Mouse (Mus musculus) thymus, adult 2 months (tissue): ENCODE data around the gene Galns. TPM values are rescaled to one million over a fixed set of nuclear protein-coding genes. Genes with fewer than 3 reads are reported as not detected.
"Not testable (repeated sequence)": the region's sequence is repeated elsewhere in the genome, so short reads cannot be mapped to it uniquely, and the experiment has no call there.

Experiments used
- DNase-seq: peaks from one replicate; pipeline ENCODE4 v3.0.0; 2021
- H3K27ac ChIP-seq: fragments of 200-500 bp; 2 replicates; pipeline ENCODE4 v1.5.1; 2012; ENCODE audit warnings: low read length, control low read depth; ENCODE audit not compliant: control insufficient read depth, insufficient read depth
- H3K27me3 ChIP-seq: fragments of 200-500 bp; 2 replicates; pipeline ENCODE4 v1.6.1; 2012; ENCODE audit warnings: mild to moderate bottlenecking, low read length, moderate library complexity, mixed read lengths; ENCODE audit not compliant: control insufficient read depth, insufficient read depth
- H3K36me3 ChIP-seq: fragments of 200-500 bp; 2 replicates; pipeline ENCODE4 v1.6.1; 2012; ENCODE audit warnings: mild to moderate bottlenecking, low read length, moderate library complexity; ENCODE audit not compliant: control insufficient read depth, insufficient read depth
- H3K4me1 ChIP-seq: fragments of 200-500 bp; replicated peaks from 2 replicates; pipeline ENCODE4 v1.6.1; 2012; ENCODE audit warnings: low read length; ENCODE audit not compliant: control insufficient read depth, insufficient read depth
- H3K4me3 ChIP-seq: fragments of 200-500 bp; 2 replicates; pipeline ENCODE4 v1.5.1; 2012; ENCODE audit warnings: mild to moderate bottlenecking, low read length, control low read depth, moderate library complexity; ENCODE audit not compliant: control insufficient read depth, insufficient read depth
- CTCF ChIP-seq: fragments of 200-500 bp; IDR thresholded peaks from 2 replicates; pipeline ENCODE4 v1.5.1; 2012; ENCODE audit warnings: mild to moderate bottlenecking, control low read depth, low read length, moderate library complexity, borderline replicate concordance; ENCODE audit not compliant: control insufficient read depth, poor library complexity, insufficient read depth; ENCODE audit errors: extremely low read depth
- POLR2A ChIP-seq: fragments of 200-500 bp; IDR thresholded peaks from 2 replicates; pipeline ENCODE4 v1.6.1; 2012; ENCODE audit warnings: mild to moderate bottlenecking, low read length, control low read depth, moderate library complexity; ENCODE audit not compliant: control insufficient read depth, poor library complexity, insufficient read depth; ENCODE audit errors: extremely low read depth
- WGBS: fragments of 180-500 bp; shearing (Covaris S2); methylation state at CpG from one replicate; pipeline ENCODE4 v1.1.7; 2018; 5-methylcytosine and 5-hydroxymethylcytosine counted together
- polyA plus RNA-seq: library from polyadenylated mRNA; depleted of rRNA; stranded (reverse); fragments of >200 nt; gene quantifications from 2 replicates; pipeline ENCODE4 v1.2.3, GENCODE M21; 2012

The Galns gene
- polyA plus RNA-seq, 1 experiment: 15.6 TPM

DNA sequence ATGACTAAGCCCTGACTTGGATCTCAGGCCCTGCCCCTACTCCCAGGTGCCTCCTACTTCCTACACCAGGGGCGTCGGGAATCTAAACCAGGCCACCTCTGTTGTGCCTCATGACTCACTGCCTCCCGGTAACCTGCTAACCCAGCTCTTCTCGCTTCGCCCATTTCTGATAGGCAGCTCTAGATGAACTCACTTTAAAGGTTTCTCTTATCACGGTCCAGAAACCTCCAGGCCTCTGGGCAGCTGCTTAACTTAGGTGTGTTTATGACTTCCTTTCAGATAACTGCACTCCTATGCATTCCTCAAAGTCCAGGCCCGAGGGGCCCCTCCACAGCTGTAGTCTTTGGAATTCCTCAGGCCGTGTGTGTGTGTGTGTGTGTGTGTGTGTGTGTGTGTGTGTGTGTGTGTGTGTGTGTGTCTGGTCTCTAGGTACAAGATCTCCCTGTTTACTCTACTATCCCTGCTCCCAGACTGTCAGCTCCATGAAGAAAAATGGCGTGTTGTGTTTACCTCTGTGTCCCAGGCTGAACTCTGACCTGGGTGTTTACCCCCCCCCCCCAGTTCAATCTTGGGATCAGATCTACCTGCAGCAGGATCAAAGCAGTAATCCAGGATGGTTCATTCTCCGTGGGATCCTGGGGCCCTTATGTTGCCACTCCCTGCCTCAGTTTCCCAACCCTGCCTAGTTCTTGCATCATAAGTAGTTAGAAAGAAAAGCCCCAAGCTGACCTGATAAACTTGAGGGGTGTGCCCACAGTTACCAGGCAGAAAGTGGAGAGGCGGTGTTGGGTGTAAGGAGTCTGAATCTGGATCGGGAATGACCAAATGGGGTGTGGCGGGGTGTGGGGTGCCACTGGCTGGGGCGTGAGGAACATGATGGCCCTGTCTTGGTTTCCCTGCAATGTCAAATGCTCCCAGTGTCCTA is 24.9 kb upstream of the Galns start:
- no peak for DNase-seq
- 91% methylated on average over 14 of the region's 14 CpGs for WGBS
- Histone ChIP-seq H3K4me3 (no peak overlapping the region), H3K27ac (no peak overlapping the region), H3K27me3 (no peaks in the 10 kb centered on the region), H3K36me3 (peaks cover 62% of the 10 kb centered on the region), H3K4me1 (no peaks in the 10 kb centered on the region)
- TF ChIP-seq CTCF (no peak), POLR2A (no peak)

GRCm38 (mm10) chr8:122633205-122633604 is 21.9 kb upstream of the Galns start:
- WGBS: 94% methylated on average over 14 of the region's 14 CpGs
- Histone ChIP-seq H3K27ac (no peak overlapping the region), H3K4me1 (no peaks in the 10 kb centered on the region), H3K4me3 (no peak overlapping the region), H3K27me3 (no peaks in the 10 kb centered on the region), H3K36me3 (peaks cover 74% of the 10 kb centered on the region)
- no peak for TF ChIP-seq POLR2A
- TF ChIP-seq CTCF: no peak
- no peak for DNase-seq

- not testable (repeated sequence) for H3K4me1 ChIP-seq, H3K4me3 ChIP-seq, DNase-seq, H3K27ac ChIP-seq, H3K27me3 ChIP-seq
- WGBS: 82% methylated on average over 3 of the region's 3 CpGs
- H3K36me3 ChIP-seq: peaks cover 64% of the 10 kb centered on the region
These were observed 20.9 kb upstream of the Galns start for GRCm38 (mm10) chr8:122632134-122632533.

- TF ChIP-seq CTCF: no peak
- no peak for TF ChIP-seq POLR2A
- Histone ChIP-seq H3K27me3 (no peaks in the 10 kb centered on the region), H3K4me1 (peaks cover 9% of the 10 kb centered on the region), H3K27ac (no peak overlapping the region), H3K4me3 (no peak overlapping the region), H3K36me3 (peaks cover 54% of the 10 kb centered on the region)
- WGBS: 98% methylated on average over 22 of the region's 22 CpGs
- DNase-seq: no peak
These were observed 19.4 kb upstream of the Galns start for GRCm38 (mm10) chr8:122630696-122631095.

DNA sequence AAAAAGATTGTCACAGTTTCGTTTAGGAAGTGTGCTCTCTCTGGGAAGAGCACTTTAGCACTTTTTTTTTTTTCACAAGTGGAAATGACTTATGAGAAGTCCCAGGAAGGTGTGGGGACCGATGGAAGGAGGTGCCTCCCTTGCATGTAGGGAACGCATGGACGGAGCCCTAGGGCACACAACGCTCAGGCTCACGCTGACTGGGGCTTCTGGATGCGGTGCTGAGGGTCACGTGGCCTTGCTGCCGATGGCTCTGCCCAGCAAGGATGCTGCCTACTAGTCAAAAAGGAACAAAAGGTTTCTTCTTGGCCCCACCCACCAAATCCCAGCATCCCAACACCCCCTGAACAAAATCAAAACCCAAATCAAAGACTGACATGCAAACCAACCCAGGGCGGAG is 18.1 kb upstream of the Galns start:
- TF ChIP-seq POLR2A: no peak
- no peak for TF ChIP-seq CTCF
- H3K27ac ChIP-seq: no peak overlapping the region
- WGBS: 96% methylated on average over 10 of the region's 10 CpGs
- H3K27me3 ChIP-seq: no peaks in the 10 kb centered on the region
- no peak overlapping the region for H3K4me3 ChIP-seq
- peaks cover 9% of the 10 kb centered on the region for H3K4me1 ChIP-seq
- peaks cover 43% of the 10 kb centered on the region for H3K36me3 ChIP-seq
- DNase-seq: no peak

- WGBS: 41% methylated on average over 2 of the region's 2 CpGs
- Histone ChIP-seq H3K36me3 (peaks cover 19% of the 10 kb centered on the region), H3K4me3 (no peak overlapping the region), H3K27ac (no peak overlapping the region), H3K27me3 (no peaks in the 10 kb centered on the region), H3K4me1 (peaks cover 9% of the 10 kb centered on the region)
- DNase-seq: no peak
- no peak for TF ChIP-seq CTCF
- TF ChIP-seq POLR2A: no peak
These were observed 15.6 kb upstream of the Galns start for GRCm38 (mm10) chr8:122626896-122627295.
